Mouse (Mus musculus): ENCODE measurements at regions not wholly inside any gene's neighbourhood (a gene's known extent, or its start where the extent isn't known, plus 50 kb on each side); places are given as distances from the start of the nearest gene placed in this dataset.

DNA sequence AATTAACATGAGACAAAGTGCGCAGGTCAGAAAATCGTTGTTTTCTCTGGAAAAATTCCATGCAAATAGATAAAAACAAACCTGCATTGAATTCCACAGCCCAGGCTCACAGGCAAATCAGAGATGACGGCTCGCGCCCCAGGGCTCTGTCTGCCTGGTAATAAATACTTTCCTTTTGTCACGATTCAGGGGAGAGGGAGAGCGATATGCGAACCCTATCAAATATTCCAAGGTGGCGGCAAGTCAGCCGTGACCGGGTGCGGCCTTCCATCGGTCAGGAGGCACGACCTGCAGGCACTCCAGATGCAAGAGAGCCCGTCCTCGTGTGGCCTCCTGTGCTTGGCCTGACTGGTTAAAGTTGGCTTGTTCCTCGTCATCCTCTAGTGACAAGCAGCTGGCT is 94.5 kb upstream of the Gsc start:
- DNase-seq (ENCODE audit: inconsistent ontology term), result no peak

DNA sequence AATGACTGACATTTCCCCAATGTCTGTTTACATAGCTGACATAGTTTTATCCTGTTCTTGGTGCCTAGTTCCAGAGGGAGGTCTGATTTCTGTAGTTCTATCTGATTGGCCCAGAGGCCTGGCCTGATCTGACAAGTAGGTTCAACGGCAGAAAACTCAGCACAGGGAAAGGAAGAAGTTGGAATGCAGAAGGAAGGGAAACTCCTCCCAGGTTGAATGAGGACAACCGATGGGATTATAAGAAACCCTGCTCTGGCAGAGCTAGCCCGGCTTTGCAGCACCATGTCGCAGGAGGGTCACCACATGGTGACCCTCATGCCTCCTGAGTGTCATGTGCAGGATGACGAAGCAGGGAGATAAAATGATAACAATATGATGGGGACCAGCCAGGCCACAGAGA is 89.8 kb upstream of the Gsc start:
- DNase-seq (ENCODE audit: inconsistent ontology term), result no peak

DNA sequence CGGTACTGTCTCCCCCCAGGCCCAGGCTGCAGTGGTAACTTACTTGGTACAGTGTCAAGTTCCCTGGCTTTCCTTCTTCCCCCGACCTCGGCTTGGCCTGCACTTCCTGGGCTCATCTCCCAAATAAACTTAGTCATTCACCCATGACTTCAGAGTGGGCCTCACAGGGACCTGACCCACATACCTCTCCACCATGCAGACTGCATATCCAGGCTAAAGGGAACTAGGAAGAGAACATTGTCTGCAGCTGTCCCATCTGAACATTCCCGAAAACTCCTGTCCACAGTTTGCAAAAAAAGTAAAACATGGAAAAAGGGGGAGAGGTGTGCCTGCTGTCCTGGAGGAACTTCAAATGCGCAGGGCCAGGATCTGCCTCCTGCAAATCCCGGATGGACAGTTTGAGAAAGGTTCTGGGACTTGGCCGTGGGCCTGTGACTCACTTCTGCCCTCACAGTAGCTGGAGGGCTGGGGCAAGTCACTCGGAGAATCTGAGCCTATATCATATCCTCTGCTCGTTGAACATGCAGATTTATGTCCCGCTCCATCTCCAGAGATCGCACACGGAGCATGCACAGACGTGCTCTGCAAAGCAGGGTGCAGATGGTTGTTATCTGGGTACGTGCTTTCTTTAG is 87.9 kb upstream of the Gsc start:
- DNase-seq (ENCODE audit: inconsistent ontology term), result peak; percentile 68

DNA sequence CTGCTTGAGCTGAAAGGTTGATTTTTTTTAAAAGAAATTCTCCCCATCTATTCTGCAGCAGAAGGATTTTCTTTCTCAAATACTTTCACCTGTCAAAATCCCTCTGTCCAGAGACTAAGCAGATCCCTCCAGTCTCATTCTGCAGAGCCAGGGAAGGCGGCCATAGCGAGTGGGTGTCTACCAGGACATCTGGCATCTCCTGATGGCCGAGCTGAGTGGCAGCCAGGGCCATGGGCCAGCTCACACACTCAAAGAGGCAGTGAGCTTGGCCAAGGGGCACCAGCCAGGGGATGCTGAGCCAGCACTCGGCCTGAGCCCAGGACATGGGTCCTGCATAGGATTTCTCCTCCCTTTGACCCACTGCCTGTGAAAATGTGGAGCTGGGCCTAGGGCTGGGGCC is 84.6 kb upstream of the Gsc start:
- peak; percentile 74 for DNase-seq (ENCODE audit: inconsistent ontology term)

DNA sequence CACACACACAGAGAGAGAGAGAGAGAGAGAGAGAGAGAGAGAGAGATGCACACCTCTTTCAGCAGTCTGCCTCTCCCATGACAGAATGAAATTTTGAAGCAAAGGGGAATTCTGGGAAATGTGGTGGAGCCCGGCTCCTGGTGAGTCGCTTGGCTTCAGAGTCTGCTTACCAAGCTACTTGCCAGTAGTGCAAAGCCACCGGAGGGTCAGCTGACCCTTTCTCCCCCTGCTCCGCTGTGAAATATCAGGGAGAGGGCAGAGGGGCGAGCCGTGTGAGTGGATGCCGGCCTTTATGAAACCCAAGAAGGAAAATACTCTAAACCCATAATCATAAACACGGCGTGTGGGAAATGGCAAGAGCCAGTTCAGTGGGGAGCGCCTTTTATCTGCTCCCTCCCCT is 84.2 kb upstream of the Gsc start:
- DNase-seq (ENCODE audit: inconsistent ontology term), result no peak

DNA sequence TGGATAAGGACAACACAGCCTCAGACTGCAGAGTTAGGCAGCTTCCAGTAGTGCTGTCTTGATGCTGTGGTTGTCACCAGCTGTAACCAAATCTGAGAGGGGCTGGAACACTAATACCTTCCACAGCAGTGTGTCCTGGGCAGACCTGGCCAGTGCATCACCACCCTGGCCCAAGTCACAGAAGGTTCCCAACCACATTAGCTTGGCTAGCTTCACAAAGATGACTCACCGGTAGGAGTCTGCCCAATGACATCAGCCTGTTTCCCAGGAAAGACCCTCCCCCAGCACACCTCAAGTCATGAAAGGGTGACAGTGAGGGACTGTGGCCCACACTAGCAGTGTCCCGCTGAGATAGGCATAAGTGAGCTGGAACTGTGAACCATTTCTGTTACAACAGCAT is 75.5 kb upstream of the Gsc start:
- DNase-seq (ENCODE audit: inconsistent ontology term), result peak; percentile 78

DNA sequence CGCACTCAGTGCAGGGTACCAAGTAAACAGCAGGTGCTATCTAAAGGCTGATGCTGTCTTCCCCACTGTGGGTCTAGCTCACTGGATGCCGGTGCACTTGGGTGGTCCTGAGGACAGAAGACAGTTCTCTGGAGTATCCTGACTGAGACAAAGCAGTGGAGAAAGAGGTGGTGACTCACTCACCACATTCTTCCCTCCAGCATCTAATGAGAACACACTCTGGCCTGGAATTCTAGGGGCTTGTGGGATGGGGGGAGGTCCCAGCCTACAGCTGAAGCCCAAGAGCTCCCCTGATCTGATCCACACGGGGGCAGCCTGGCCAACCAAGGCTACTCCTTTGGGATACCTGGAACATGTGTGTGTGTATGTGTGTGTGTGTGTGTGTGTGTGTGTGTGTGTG is 74.4 kb upstream of the Gsc start:
- DNase-seq (ENCODE audit: inconsistent ontology term), result peak; percentile 93

DNA sequence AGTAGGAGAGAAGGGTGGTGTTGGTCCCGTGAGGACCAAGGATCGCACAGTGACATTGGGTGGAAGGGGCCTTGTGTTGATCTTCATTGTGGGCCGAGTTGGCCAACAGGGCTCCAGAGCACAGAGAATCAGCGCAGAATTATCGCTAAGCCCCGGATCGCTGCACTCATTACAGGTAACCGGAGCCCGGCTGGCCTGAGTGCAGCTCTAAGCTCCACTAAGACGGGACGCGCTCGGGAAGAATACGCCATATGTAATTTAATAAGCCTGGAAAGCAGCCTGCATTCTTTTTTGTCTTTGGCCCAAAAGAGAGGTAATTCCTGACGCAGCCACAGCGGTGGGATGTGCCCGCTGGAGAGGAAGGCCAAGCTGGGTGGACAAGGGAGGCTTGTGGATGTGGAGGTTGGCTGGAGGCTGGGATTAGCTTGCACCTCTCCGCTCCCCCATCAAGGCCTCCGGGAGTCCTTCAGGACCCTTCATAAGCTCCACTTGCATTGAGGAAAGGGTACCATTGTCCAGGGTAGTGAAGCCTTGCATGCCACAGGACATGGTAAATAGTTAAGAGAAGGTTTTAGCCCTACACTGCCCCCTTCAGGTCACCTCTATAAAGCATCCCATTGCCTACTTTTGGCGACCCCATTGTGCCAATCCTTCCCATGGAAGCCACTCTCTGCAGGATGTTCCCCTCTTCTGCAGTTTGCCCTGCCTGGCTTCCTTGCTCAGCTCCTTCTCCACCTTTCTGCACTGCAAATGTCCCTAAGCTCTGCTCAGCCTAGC is 73.1 kb upstream of the Gsc start:
- DNase-seq (ENCODE audit: inconsistent ontology term), result no peak

DNA sequence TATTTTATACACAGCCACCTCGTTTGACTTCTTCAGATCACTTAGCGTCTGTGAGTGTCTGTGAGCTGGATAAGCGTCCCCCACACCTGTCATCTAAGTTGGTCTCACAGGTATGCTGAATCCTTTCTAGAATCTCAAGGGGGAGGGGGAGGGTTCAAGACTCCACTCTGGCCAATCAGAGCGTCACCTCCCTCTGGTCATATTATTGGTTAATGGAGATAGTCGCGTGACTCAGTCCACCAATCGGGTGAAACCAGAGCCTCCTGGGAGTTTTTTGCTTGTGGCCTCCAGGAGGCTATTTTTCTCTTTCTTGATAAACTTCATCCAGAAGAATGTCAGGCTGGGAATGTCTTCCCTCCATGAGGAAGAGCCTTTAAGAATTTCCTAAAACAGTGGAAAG is 66.8 kb upstream of the Gsc start:
- no peak for DNase-seq (ENCODE audit: inconsistent ontology term)

DNA sequence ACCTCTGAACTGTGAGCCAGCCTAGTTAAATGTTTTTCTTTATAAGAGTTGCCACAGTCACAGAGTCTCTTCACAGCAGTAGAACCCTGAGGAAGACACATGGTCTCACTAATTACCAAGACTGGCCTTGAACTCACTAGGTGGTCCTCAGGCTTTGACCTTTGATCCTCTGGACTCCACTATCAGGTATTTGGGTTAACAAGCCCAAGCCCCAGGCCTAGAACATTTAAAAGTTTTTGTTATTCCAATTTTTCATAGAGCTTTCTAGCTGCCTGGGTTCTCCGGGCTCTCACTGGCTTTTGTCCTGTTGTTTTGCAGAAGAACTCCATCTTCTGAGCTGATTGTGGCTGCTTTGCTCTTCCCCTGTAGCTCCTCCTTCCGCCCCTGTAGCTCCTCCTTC is 65.3 kb upstream of the Gsc start:
- DNase-seq (ENCODE audit: inconsistent ontology term), result no peak

DNA sequence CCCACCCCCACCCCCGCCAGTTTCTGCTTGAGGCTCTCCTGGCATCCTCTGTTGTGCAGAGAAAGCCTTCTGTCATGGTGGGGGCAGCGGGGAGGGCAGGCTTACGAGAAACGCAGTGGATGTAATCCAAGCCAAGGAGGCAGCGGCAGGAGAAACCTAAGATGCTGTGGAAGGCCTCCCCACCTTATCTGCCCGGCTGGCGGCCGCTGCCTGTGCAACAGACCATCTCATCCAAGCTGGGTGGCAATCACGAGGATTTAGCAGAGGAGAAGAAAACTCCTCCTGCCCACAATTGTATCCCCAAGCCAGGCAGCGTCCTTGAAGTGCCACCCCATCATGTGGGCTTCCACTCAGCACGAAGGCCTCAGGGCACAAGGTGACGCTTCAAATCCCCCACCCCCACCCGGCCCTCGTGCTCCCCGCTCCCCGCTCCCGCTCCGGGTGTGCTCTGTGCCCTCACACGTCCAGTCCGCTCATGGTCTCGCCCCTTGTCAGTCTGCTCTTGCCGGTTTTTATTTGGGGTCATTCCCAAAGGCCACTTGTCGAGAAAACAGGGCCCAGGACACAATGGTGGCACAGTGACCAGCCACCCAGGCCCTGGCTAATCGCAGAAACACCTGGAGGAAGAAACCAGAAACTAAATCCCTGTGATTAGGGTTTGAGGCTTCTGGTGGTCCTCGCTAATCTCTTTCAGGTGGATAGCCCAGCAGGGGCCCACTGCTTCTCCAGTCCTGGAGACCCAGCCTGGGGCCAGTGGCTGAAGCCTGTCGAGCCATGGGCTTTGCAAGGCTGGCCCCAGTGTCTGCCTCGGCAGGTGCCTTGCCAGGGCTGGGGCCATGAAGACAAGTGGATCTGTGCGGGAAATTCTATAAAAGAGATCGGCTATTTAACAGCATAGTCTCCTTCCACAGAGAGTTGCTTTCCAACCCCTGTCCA is 58.6 kb upstream of the Gsc start:
- DNase-seq (ENCODE audit: inconsistent ontology term), result no peak

DNA sequence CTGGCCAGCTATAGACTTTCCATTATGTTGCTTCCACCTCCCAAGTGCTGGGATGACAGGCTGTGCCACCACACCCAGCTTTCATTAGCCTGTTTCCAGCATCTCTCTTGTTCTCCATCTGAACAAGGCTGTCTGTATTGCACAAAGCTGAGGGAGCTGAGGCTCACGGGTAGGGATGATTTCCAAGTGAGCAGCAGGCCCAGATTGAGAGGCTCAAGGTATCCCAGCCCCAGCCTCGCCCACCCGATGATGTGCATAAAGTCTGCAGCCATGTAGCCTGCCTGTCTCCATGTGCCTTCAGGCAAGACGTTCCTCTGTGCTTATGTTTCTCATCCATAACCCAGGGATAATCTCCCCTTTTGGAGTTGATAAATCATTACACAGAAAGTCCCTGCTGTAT is 57.5 kb upstream of the Gsc start:
- DNase-seq (ENCODE audit: inconsistent ontology term), result no peak

Measured in Muller cell, postnatal 12 days (primary cell).